Mouse (Mus musculus): ENCODE measurements at regions not wholly inside any gene's neighbourhood (a gene's known extent, or its start where the extent isn't known, plus 50 kb on each side); places are given as distances from the start of the nearest gene placed in this dataset.

- TF ChIP-seq CTCF (IDR thresholded peaks at IDR 0.05; ENCODE audit: insufficient read depth, low read depth, low read length) (no peak), POLR2A (IDR thresholded peaks at IDR 0.05; ENCODE audit: insufficient read depth, low read depth, low read length) (no peak)
Observed at GRCm38 (mm10) chr5:101024796-101025195, 179.3 kb downstream of the Gpat3 start.

Measured in olfactory bulb, adult 2 months (tissue).